Mouse (Mus musculus): ENCODE results near the gene Evc2.

The Evc2 gene

GRCm38 (mm10) chr5:37362618-37363017 is 24.3 kb downstream of the Evc2 start:
- in situ Hi-C loops (cut with MboI; ENCODE audit: unreplicated experiment in 2 of 2): no loop called here

- in situ Hi-C loops (cut with MboI; ENCODE audit: unreplicated experiment in 2 of 2): no loop called here
Observed at GRCm38 (mm10) chr5:37363284-37363683, 25.0 kb downstream of the Evc2 start.

GRCm38 (mm10) chr5:37365751-37366150 is 27.5 kb downstream of the Evc2 start:
- in situ Hi-C loops (cut with MboI; ENCODE audit: unreplicated experiment in 2 of 2): no loop called here

DNA sequence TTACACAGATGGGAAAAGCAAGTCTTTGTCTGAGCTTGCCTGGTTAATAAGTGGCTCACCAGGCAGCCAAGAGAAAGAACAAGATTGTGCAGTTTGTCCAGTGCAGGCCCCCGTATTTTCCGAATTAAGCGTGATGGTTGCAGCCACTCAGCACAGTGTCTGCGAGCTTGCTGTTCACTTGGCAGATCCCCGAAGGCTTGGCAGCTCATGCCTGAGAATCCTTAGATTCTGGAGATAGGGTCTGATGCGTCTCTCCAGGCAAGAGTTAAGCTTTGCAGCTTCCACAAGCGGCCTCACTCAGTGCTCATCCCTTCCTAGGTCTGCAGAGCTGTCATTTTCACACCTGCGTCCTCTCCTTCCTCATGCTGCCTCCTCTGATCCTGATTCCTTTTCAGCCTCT is 30.5 kb downstream of the Evc2 start:
- in situ Hi-C loops (cut with MboI; ENCODE audit: unreplicated experiment in 2 of 2): no loop called here

GRCm38 (mm10) chr5:37377376-37377775 is 39.1 kb downstream of the Evc2 start:
- in situ Hi-C loops (cut with MboI; ENCODE audit: unreplicated experiment in 2 of 2): no loop called here

GRCm38 (mm10) chr5:37380641-37381040 is 42.3 kb downstream of the Evc2 start:
- in situ Hi-C loops (cut with MboI; ENCODE audit: unreplicated experiment in 2 of 2): no loop called here

GRCm38 (mm10) chr5:37383570-37383969 is 45.3 kb downstream of the Evc2 start:
- in situ Hi-C loops (cut with MboI; ENCODE audit: unreplicated experiment in 2 of 2): no loop called here

DNA sequence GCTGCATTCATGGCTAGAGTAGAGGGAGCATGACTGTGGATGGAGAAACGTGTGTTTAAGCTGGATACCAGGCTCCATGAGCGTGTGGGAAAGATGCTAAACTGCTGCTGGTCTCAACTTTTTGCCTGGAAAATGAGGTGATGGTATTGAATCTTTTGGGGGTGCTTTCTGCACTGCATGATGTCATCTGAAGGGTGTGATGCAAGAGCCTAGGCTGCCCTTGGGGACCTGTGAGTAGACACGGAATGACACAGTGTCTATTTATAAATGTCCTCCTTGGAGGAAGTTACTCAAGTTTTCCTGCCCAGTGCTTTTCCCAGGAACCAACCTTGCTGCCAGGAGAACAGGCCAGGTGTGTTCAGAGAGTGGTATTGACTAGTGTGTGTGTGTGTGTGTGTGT is 50.3 kb downstream of the Evc2 start:
- in situ Hi-C loops (cut with MboI; ENCODE audit: unreplicated experiment in 2 of 2): no loop called here

GRCm38 (mm10) chr5:37389808-37390495 is 51.7 kb downstream of the Evc2 start:
- in situ Hi-C loops (cut with MboI; ENCODE audit: unreplicated experiment in 2 of 2): no loop called here

GRCm38 (mm10) chr5:37390923-37391322 is 52.6 kb downstream of the Evc2 start:
- in situ Hi-C loops (cut with MboI; ENCODE audit: unreplicated experiment in 2 of 2): no loop called here

- in situ Hi-C loops (cut with MboI; ENCODE audit: unreplicated experiment in 2 of 2): no loop called here
Observed at GRCm38 (mm10) chr5:37391901-37392300, 53.6 kb downstream of the Evc2 start.

DNA sequence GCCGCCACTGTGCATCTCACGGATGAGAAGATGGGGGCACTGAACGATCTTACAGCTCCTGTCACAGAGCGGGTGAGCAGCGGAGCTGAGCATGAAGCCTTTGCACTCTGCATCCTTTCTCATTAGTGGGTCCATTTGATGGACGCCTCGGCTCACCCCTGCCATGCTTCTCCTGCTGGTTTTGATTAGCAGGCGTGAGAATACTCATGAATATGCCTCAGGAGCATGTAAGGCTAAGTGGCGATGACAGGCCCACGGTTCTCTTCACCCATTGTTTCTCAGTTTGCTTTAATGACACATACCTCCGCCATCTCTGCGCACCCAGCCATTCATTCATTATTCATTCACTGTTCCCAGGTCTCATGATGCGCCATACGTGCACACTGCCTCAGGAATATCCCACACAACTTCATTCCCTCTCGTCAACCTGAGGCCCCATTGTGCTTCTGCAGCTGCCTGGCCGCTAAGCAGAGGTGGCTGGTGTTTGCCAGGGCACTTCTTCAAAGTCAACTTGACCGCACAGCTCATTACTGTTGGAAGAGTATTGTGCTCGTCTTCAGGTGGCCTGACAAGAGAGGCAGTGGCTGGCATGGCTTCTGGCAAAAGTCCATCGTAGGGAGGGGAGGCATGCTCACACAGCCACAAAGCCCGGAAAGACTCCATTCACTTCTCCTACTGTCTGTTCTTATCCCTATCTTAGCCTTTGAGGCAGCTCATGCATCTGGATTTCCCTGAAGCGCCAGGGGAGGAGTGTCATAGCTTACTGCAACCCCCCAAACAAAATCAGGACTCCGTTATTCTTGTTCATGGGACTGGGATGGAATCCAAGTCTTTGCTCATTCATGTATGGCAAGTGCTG is 57.1 kb downstream of the Evc2 start:
- in situ Hi-C loops (cut with MboI; ENCODE audit: unreplicated experiment in 2 of 2): no loop called here

- in situ Hi-C loops (cut with MboI; ENCODE audit: unreplicated experiment in 2 of 2): no loop called here
Observed at GRCm38 (mm10) chr5:37419028-37419427, 80.7 kb downstream of the Evc2 start.

GRCm38 (mm10) chr5:37427210-37427609 is 88.9 kb downstream of the Evc2 start:
- in situ Hi-C loops (cut with MboI; ENCODE audit: unreplicated experiment in 2 of 2): no loop called here

GRCm38 (mm10) chr5:37435417-37435816 is 97.1 kb downstream of the Evc2 start:
- in situ Hi-C loops (cut with MboI; ENCODE audit: unreplicated experiment in 2 of 2): no loop called here

- in situ Hi-C loops (cut with MboI; ENCODE audit: unreplicated experiment in 2 of 2): no loop called here
Observed at GRCm38 (mm10) chr5:37442767-37443166, 104.5 kb downstream of the Evc2 start.

GRCm38 (mm10) chr5:37447546-37447945 is 109.2 kb downstream of the Evc2 start:
- in situ Hi-C loops (cut with MboI; ENCODE audit: unreplicated experiment in 2 of 2): no loop called here

DNA sequence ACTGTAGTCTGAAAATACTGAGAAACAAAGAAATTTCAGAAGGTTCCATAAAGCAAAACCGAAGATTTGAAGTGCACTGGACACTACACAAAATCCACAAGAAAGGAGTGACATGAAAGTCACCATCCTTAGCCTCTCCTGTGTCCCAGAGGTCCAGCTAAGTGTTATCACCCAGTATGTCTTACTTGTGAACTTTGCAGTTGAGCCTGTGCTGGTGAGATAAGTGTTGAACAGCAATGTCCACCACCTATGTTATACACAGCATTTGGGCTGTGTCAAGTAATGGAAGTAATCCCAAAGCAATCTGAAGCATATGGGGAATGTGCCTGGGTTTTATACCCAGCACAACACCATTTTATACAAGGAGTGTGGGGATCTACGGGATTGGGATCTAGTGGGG is 118.3 kb downstream of the Evc2 start:
- in situ Hi-C loops (cut with MboI; ENCODE audit: unreplicated experiment in 2 of 2): no loop called here

GRCm38 (mm10) chr5:37457191-37457590 is 118.9 kb downstream of the Evc2 start:
- in situ Hi-C loops (cut with MboI; ENCODE audit: unreplicated experiment in 2 of 2): no loop called here

DNA sequence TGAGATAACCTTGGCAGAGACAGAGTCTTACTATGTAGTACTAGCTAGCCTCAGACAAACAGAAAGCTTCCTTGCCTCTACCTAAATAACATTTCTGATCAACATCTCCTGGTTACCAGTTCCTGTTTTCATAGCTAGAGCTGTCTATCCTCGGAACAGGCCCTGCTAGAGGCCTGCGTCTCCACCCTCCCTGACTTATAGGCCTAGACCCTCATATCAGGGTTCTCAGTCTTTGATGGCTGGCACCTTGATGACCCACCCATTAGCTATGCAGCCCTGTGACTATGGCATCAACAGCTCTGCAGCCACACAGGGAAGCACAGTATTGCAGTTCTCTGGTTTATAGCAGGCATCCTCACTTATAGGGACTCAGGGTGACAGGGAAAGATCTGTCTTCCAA is 119.5 kb downstream of the Evc2 start:
- in situ Hi-C loops (cut with MboI; ENCODE audit: unreplicated experiment in 2 of 2): no loop called here

DNA sequence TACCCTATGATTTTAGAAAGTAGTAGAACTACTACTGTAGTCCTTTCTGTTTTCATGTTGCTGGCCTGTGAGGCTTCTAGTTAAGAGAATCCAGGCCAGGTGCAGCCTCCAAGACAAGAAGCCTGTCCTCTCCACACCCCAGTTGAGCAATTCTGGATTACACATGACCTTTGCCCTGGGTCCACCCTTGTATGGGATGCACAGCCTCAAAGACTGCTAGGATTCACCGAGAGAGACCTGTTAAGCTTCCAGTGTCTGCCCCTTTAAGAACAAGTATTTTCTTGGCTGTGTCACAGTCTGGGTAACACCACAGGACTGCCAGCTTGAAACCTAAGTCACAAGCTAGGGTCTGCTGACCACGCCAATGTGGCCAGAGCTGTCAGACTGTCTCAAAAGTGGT is 119.9 kb downstream of the Evc2 start:
- in situ Hi-C loops (cut with MboI; ENCODE audit: unreplicated experiment in 2 of 2): no loop called here

GRCm38 (mm10) chr5:37465461-37465860 is 127.2 kb downstream of the Evc2 start:
- in situ Hi-C loops (cut with MboI; ENCODE audit: unreplicated experiment in 2 of 2): no loop called here

Data from v-Abl transformed pro-B cells (cell line).